Mouse (Mus musculus): ENCODE data around the gene Lnpep.
"Not testable (repeated sequence)": the region's sequence is repeated elsewhere in the genome, so short reads cannot be mapped to it uniquely, and the experiment has no call there.

Gene Lnpep

GRCm38 (mm10) chr17:17496234-17496633, 128.6 kb downstream of the Lnpep start:
- not testable (repeated sequence) for DNase-seq (ENCODE audit: low spot score in 2 of 2)

GRCm38 (mm10) chr17:17492116-17492515, 132.7 kb downstream of the Lnpep start:
- no peak for DNase-seq (ENCODE audit: low spot score in 2 of 2)

GRCm38 (mm10) chr17:17491622-17492001, 133.2 kb downstream of the Lnpep start:
- no peak for DNase-seq (ENCODE audit: low spot score in 2 of 2)

GRCm38 (mm10) chr17:17490820-17491621, 133.8 kb downstream of the Lnpep start:
- no peak for DNase-seq (ENCODE audit: low spot score in 2 of 2)

- no peak for DNase-seq (ENCODE audit: low spot score in 2 of 2)
Observed at GRCm38 (mm10) chr17:17485789-17486188, 139.1 kb downstream of the Lnpep start.
